ENCODE assay signal across 13 mouse cellular contexts in genomic region chr16:96914495-96914894, GRCm38 (mm10).
"Had no signal": no experiment of that assay in that cellular context is flagged by ENCODE, and none has a peak within 500 bp of the region (broad histone marks: within the 10 kb centered on the region; RNA-seq: fewer than 3 reads in every experiment).

No protein-coding gene starts in this region.

- H3K4me3 ChIP-seq: liver, embryonic 13.5 days; neural tube, embryonic 12.5 days had no signal

- H3K4me2 ChIP-seq: liver, embryonic 13.5 days; neural tube, embryonic 12.5 days had no signal

- H3K9me3 ChIP-seq: liver, embryonic 13.5 days; neural tube, embryonic 12.5 days had no signal

- DNase-seq: kidney, adult 18-20 months; kidney, adult 9 months; kidney, postnatal 14 days; kidney, postnatal 4 days; liver, embryonic 13.5 days; lung, adult 2 months; lung, postnatal 14 days; lung, postnatal 4 days; retina, postnatal 1 day; thymus, adult 2 months; thymus, postnatal 14 days; thymus, postnatal 4 days had no signal

- H3K4me1 ChIP-seq: neural tube, embryonic 12.5 days had no signal

- H3K36me3 ChIP-seq: liver, embryonic 13.5 days; neural tube, embryonic 12.5 days had no signal

- H3K9ac ChIP-seq: liver, embryonic 13.5 days; neural tube, embryonic 12.5 days had no signal

- H3K27ac ChIP-seq: liver, embryonic 13.5 days; neural tube, embryonic 12.5 days had no signal

- H3K27me3 ChIP-seq: liver, embryonic 13.5 days; neural tube, embryonic 12.5 days had no signal
